Mouse (Mus musculus): ENCODE measurements around the gene Ldhd. TPM values are rescaled to one million over a fixed set of nuclear protein-coding genes. Genes with fewer than 3 reads are reported as not detected.

Ldhd gene
- polyA plus RNA-seq, 1 experiment from 2014 or later, result 12.8 TPM

- in situ Hi-C loops (cut with MboI; ENCODE audit: low pct_unique_long_range_greater_than_20kb), result loop anchor here (5.0 kb wide), 1 partner anchor 83 kb away; no protein-coding TSS in a partner anchor
- no peaks in the 10 kb centered on the region for H3K27me3 ChIP-seq
- ATAC-seq (no peak), DNase-seq (ENCODE audit: low read depth, low spot score) (no peak)
- no peak for TF ChIP-seq CTCF (IDR thresholded peaks at IDR 0.05)
- CTCF ChIA-PET, result interaction anchor here (1.1 to 1.3 kb wide), 2 partner anchors 15 to 48 kb away, joined by 3 read pairs; no protein-coding TSS in a partner anchor
- POLR2A ChIA-PET, result interaction anchor here (0.6 kb wide), 1 partner anchor 163 kb away, joined by 3 read pairs; no protein-coding TSS in a partner anchor
These were observed 15.1 kb downstream of the Ldhd start for GRCm38 (mm10) chr8:111614786-111615701.

GRCm38 (mm10) chr8:111613181-111613580, 17.0 kb downstream of the Ldhd start:
- POLR2A ChIA-PET, result interaction anchor here (0.6 kb wide), 1 partner anchor 50 kb away, joined by 3 read pairs; no protein-coding TSS in a partner anchor

GRCm38 (mm10) chr8:111607414-111607813, 22.8 kb downstream of the Ldhd start:
- no peak for TF ChIP-seq CTCF (IDR thresholded peaks at IDR 0.05)
- in situ Hi-C loops (cut with MboI; ENCODE audit: low pct_unique_long_range_greater_than_20kb), result no loop called here
- DNase-seq (ENCODE audit: low read depth, low spot score) (no peak), ATAC-seq (no peak)
- H3K27me3 ChIP-seq, result no peaks in the 10 kb centered on the region
- ChIA-PET POLR2A (interaction anchor here (1.6 kb wide), 1 partner anchor 14 kb away, joined by 5 read pairs; no protein-coding TSS in a partner anchor), CTCF (no interaction called here)

More at GRCm38 (mm10) chr8:111613181-111613580, 17.0 kb downstream of the Ldhd start:
- DNase-seq (ENCODE audit: low read depth, low spot score) (no peak), ATAC-seq (no peak)
- in situ Hi-C loops (cut with MboI; ENCODE audit: low pct_unique_long_range_greater_than_20kb), result loop anchor here (5.0 kb wide), 1 partner anchor 81 kb away; no protein-coding TSS in a partner anchor
- no peak for TF ChIP-seq CTCF (IDR thresholded peaks at IDR 0.05)
- no peaks in the 10 kb centered on the region for H3K27me3 ChIP-seq
- CTCF ChIA-PET, result interaction anchor here (1.3 kb wide), 1 partner anchor 37 kb away, joined by 3 read pairs; no protein-coding TSS in a partner anchor

GRCm38 (mm10) chr8:111606961-111607360, 23.2 kb downstream of the Ldhd start:
- H3K27me3 ChIP-seq, result no peaks in the 10 kb centered on the region
- in situ Hi-C loops (cut with MboI; ENCODE audit: low pct_unique_long_range_greater_than_20kb), result no loop called here
- ChIA-PET POLR2A (no interaction called here), CTCF (no interaction called here)
- TF ChIP-seq CTCF (IDR thresholded peaks at IDR 0.05), result no peak
- ATAC-seq (no peak), DNase-seq (ENCODE audit: low read depth, low spot score) (no peak)

GRCm38 (mm10) chr8:111604986-111605385, 25.2 kb downstream of the Ldhd start:
- in situ Hi-C loops (cut with MboI; ENCODE audit: low pct_unique_long_range_greater_than_20kb), result no loop called here

GRCm38 (mm10) chr8:111602050-111602449, 28.1 kb downstream of the Ldhd start:
- no peak for TF ChIP-seq CTCF (IDR thresholded peaks at IDR 0.05)
- ATAC-seq (no peak), DNase-seq (ENCODE audit: low read depth, low spot score) (no peak)
- ChIA-PET POLR2A (no interaction called here), CTCF (interaction anchor here (1.2 kb wide), 1 partner anchor 10 kb away, joined by 3 read pairs; no protein-coding TSS in a partner anchor)
- in situ Hi-C loops (cut with MboI; ENCODE audit: low pct_unique_long_range_greater_than_20kb), result no loop called here
- H3K27me3 ChIP-seq, result no peaks in the 10 kb centered on the region

More at GRCm38 (mm10) chr8:111604986-111605385, 25.2 kb downstream of the Ldhd start:
- no peak for TF ChIP-seq CTCF (IDR thresholded peaks at IDR 0.05)
- no peaks in the 10 kb centered on the region for H3K27me3 ChIP-seq
- ATAC-seq, result no peak
- ChIA-PET CTCF (no interaction called here), POLR2A (no interaction called here)
- DNase-seq (ENCODE audit: low read depth, low spot score), result no peak

GRCm38 (mm10) chr8:111599707-111600444, 30.3 kb downstream of the Ldhd start:
- POLR2A ChIA-PET, result no interaction called here
- CTCF ChIA-PET, result interaction anchor here (1.2 kb wide), 2 partner anchors 9 to 15 kb away, joined by 3 read pairs; no protein-coding TSS in a partner anchor
- in situ Hi-C loops (cut with MboI; ENCODE audit: low pct_unique_long_range_greater_than_20kb), result no loop called here
- H3K27me3 ChIP-seq, result no peaks in the 10 kb centered on the region
- ATAC-seq (no peak), DNase-seq (ENCODE audit: low read depth, low spot score) (no peak)
- TF ChIP-seq CTCF (IDR thresholded peaks at IDR 0.05), result no peak

- POLR2A ChIA-PET, result no interaction called here
- peak; percentile 67 for ATAC-seq
- CTCF ChIA-PET, result no interaction called here
- no peak for TF ChIP-seq CTCF (IDR thresholded peaks at IDR 0.05)
- in situ Hi-C loops (cut with MboI; ENCODE audit: low pct_unique_long_range_greater_than_20kb), result no loop called here
- DNase-seq (ENCODE audit: low read depth, low spot score), result peak; percentile 46
- H3K27me3 ChIP-seq, result no peaks in the 10 kb centered on the region
These were observed 32.9 kb downstream of the Ldhd start for GRCm38 (mm10) chr8:111597310-111597709.

- no peaks in the 10 kb centered on the region for H3K27me3 ChIP-seq
- no peak for TF ChIP-seq CTCF (IDR thresholded peaks at IDR 0.05)
- POLR2A ChIA-PET, result no interaction called here
- ATAC-seq (no peak), DNase-seq (ENCODE audit: low read depth, low spot score) (no peak)
- CTCF ChIA-PET, result no interaction called here
- in situ Hi-C loops (cut with MboI; ENCODE audit: low pct_unique_long_range_greater_than_20kb), result no loop called here
These were observed 33.7 kb downstream of the Ldhd start for GRCm38 (mm10) chr8:111596485-111596821.

GRCm38 (mm10) chr8:111595712-111596484, 34.3 kb downstream of the Ldhd start:
- DNase-seq (ENCODE audit: low read depth, low spot score) (no peak), ATAC-seq (no peak)
- H3K27me3 ChIP-seq, result no peaks in the 10 kb centered on the region
- CTCF ChIA-PET, result interaction anchor here (1.1 kb wide), 1 partner anchor 8 kb away, joined by 3 read pairs; no protein-coding TSS in a partner anchor
- no peak for TF ChIP-seq CTCF (IDR thresholded peaks at IDR 0.05)
- POLR2A ChIA-PET, result no interaction called here
- in situ Hi-C loops (cut with MboI; ENCODE audit: low pct_unique_long_range_greater_than_20kb), result no loop called here
